Mouse (Mus musculus) lung, postnatal 10 days (tissue): ENCODE results near the gene Tmcc3.
A peak's percentile ranks its signal among the peaks of the same experiment; 100 is the strongest.

ENCODE experiments used
- DNase-seq: peaks from one replicate; pipeline ENCODE4 v3.0.0; 2021

The Tmcc3 gene

DNA sequence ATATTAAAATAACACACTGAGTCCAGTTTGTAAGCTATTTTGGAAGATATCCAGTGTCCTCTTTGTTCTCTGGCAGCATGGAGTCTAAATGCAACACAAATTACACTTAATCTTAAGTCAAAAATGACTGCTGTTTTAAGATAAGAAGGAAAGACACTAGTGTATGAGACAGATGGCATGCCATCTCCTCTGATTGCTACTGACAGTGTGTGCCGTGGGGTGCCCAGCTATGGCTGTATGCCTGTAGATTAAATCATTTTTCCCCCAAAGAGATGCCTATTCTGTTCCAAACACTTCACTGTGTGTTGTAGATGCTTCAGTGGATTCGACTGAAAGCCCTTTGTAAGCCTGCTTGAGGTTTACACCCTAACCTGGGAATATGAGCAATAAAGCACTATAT, 59.5 kb downstream of the Tmcc3 start:
- DNase-seq: no peak

DNA sequence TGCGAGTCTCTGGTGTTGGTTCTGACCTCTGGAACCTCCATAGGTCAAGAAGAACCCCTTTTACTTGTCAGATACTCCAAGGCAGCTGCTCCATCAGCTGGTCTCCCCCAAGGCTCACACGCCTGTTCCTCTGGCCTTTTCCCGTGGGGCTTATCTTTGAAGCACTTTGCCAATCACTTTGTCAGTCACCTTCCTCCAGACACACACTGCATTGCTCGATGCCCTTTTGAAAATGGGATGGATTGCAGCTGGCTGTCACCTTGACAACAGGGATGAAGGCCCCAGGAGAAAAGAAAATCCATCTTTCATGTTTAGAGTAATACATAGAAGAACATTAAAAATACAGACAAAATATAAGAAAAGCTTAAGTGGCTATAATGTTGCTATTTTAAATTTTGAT, 65.2 kb downstream of the Tmcc3 start:
- DNase-seq: no peak

DNA sequence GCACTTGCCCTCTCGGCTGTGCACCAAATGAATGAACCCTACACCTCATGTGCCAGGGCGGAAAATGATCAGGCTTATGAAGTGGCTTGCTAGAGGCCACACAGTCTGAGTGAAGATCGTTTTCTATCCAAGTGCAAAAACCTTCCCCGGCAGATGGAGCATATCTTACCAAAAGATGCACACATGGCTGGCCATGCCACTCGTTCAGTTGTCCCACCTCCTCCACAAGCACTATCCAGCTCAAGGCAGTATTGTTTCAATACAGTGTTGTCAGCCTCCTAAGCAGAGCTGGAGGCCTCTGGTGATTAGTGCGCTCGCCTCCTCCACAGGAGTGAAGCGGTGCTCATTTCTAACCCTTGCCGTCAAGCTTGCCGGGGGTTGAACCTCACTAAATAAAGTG, 66.1 kb downstream of the Tmcc3 start:
- DNase-seq: peak; percentile 20

- DNase-seq: peak; percentile 94
Measured at GRCm38 (mm10) chr10:94378383-94378782, 66.6 kb downstream of the Tmcc3 start.

GRCm38 (mm10) chr10:94380082-94380481, 68.3 kb downstream of the Tmcc3 start:
- no peak for DNase-seq

DNA sequence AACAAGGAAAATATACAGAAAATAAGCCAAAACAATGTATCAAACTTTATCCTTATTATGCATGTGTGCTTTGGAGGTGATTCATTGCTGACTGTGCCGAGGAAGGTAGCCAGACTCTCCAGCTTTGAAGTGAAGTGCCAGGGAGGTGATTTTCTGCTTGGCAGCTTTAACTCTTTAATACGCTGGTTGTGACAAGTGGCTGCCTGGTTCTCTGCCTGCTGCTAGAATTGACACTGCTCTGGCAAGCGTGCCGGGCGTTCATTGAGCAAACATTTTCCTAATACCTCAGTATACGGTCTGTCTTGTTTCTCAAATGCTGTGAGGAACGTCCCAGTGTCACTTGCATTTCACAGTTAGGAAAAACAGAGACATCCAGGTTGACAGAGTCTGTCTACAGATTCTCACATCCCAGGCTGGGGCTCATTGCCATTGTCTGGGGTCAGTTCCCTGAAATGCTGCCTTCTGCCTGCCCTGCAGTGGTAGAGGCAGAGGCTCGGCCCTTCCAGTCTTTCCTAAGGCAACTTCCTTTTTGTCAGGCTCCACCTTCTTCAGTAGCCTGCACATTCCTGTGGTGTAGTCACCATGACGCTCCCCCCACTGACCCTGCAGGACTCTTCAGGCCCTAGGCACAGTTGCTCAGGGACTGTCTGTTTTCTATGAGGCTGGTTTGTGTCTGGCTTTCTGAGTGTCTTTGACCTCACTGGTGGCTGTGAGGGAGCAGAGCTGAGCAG, 69.1 kb downstream of the Tmcc3 start:
- DNase-seq: peak; percentile 69

DNA sequence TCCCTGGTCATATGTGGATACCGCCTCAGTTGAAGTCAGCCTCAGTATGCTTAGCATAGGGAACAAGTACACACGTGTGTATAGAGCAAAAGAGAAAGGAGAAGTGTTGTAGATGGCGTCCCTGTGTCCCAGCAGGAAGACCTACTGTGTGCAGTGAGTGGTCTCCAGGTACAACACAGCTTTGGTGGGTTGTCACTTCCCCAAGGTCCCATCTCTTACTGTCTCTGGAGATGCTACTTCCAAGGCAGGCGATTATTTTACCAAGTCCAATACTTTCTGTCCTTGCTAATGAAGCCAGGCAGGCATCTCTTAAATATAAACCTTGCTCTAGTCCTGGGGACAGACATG, 69.6 kb downstream of the Tmcc3 start:
- no peak for DNase-seq

- DNase-seq: no peak
Measured at GRCm38 (mm10) chr10:94382618-94383017, 70.9 kb downstream of the Tmcc3 start.

DNA sequence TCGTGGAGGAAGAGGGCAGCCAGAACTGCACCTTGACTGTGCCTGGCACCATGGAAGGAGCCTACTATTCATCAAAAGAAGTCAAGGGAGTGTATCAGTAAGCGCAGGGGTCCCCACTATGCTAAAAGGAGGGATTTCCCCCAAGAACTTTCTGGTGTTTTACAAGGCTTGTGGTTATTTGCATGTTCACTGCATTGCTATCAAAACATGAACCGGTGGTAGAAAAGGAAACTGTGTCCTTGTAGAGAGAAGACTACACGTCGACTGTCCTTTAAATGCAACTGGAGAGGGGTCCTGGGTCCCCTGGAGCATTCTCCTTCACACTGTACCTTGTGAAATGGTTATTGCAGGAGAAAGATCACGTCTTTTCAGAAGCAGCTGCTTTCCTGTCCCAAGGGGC, 71.8 kb downstream of the Tmcc3 start:
- no peak for DNase-seq

- DNase-seq: no peak
Measured at GRCm38 (mm10) chr10:94389219-94389618, 77.5 kb downstream of the Tmcc3 start.

DNA sequence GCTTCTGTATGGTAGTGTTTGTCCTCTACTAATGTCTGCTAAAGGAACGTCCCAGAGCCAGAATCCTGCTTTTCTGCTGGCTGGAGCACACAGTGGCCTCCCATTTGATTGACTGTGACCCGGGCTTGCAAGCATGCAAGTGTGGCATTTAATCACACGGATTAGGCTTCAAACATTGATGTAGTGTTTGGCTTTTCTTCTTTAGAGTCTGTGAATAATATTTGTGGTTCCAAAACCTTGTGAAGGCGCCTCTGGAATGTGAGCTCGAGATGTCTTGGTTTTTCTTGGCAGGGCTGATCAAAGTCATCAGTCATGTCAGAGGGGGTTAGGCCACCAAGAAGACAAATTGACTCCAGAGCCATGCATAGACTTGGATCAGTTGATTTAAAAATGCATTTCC, 79.3 kb downstream of the Tmcc3 start:
- DNase-seq: peak; percentile 73

- DNase-seq: no peak
Measured at GRCm38 (mm10) chr10:94394286-94394685, 82.5 kb downstream of the Tmcc3 start.

DNA sequence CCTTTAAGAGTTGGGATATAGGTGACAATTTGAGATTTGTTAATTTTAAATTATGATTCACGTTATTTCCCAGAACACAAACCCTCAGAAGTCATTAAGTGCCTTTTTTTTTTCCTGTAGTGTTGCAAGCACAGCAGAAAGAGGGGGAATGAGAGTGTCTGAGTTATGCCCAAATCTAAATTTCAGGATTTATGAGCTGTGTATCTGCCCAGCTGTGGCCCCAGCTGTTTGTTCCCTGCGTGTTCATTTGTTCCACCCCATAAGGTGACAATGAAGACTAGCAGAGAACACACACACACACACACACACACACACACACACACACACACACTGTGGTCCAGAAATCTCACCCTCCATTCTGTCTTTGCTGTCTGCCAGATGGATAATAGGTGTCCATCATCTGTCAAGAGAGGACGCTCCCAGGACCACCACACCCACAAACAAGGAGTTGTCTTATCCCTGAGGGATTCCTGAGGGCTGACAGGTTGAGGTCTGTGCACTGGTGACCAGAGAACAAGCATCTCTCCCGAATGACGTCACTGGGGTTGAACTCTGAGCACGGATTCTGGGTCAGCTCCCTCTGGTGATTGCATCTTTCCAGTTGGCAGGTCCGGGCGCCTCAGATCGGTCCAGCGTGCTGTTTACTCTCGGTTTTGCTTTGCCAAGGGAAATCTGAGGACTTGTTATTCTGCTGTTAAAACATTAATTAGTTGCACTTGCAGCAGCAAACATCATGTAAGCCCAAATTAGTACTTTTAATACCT, 86.3 kb downstream of the Tmcc3 start:
- peak; percentile 78 for DNase-seq

DNA sequence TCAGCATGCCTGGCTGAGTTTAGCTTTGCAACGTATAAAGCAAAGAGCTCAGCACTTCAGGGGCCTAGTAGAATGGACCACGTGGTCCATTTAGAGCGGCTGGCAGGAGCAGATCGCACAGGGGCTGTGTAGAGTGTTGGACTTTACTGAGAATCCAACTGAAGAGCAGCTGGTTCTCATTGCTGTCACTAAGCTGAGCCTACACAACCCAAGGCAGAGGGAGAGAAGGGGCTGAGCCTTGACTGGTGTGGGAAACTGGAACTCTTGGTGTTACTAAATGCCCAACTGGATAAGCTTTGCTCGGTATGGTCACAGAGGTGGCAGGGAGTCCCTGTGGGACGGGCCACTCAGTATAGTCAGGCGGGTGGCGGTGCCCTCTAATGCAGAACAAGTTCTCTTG, 89.1 kb downstream of the Tmcc3 start:
- DNase-seq: peak; percentile 64

GRCm38 (mm10) chr10:94405456-94405855, 93.7 kb downstream of the Tmcc3 start:
- DNase-seq: peak; percentile 47

DNA sequence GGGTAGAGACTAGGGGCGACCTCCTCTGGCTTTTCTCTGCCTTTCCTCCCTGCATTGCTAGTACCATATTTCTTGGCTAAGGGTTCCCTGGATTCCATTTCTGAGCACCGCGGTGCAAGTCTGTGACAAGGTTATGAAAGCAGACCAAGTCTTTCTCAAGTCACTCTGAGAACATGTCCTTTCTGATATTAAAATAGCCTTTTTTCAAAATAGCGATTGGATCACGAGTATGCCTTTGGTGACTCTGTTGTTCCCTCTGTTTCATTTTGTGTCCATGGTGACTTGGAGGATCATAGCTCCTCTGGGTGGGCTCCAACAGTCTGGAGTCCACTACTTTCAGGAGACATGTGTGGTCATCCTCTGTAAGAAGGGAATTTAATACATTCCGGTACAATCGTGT, 95.1 kb downstream of the Tmcc3 start:
- DNase-seq: peak; percentile 29

DNA sequence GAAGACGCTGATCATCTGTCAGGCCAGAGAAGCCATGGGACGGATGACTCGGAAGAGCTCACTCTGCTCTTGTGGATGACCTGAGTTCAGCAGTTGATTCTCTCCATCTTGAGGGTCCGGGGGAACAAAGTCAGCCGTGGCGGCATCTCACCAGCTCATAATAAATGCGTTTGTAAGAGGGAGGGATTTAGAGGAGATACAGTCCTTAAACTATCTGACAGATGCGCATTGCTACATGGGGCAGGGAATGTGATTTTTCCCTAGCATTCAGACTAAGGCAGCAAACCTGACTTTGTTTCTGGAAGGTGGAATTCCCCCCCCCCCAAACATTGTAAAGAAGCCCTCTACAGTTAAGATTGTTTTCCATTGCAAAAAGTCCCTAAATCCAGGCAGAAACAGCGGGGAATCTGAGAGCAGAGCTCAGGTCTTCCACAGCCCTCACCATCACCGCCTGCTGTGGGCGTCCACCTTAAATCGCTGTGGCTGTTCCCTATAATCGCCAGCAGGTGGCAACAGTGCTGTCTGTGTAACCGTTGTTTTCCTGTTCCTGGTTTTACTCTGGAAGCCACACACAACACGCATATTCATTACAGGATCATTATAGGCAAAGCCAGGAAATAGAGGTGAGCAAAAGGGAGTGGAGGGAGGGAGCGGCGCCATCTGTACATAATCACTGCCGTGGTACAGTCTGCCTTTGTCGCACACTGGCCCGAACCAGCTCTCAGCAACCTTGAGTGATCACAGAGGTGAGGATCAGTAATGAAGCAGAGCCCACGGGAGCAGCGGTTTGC, 96.8 kb downstream of the Tmcc3 start:
- DNase-seq: peak; percentile 87

- no peak for DNase-seq
Measured at GRCm38 (mm10) chr10:94409661-94410060, 97.9 kb downstream of the Tmcc3 start.

GRCm38 (mm10) chr10:94411594-94411993, 99.8 kb downstream of the Tmcc3 start:
- DNase-seq: no peak

DNA sequence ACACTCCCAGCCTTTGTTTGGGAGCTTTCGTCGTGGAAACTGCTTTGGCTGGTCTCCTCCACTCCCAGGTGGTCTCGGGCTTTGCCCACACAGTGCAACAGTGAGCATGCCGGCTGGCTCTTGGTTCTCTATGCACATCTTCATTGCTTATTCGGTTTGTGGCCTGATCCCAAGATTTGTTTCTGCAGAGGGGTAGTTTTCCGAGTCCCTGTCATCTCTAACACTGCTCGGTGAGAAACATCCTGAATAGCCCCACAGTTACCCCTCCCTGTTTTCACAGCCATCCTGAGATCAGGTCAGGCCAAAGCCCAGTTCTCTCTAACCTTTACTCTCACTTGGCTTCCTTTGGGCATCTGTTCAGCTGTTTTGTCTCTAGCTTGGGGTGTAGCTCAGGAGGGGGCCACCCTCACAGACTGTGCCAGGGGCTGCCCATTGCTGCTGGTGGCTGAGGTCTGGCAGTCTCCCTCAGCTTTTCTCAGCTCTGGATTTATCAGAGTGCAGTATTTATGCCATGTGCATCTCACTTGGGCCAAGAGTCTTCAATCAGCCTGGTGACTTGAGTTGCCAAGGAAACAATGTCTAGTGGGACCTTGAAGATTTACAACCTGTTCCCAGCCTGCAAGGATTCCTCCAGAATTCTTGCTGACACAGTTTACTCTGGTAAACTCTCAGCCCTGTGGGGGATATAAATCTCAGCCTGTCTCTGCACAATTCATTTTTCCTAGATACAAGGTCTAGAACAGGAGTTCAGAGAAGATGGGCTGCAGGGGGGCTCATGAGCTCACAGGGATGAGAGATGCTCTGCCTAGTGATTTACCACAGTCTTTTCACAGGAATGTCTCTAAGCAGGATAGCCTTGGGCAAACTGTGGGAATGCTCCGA, 102.3 kb downstream of the Tmcc3 start:
- DNase-seq: peak; percentile 46

DNA sequence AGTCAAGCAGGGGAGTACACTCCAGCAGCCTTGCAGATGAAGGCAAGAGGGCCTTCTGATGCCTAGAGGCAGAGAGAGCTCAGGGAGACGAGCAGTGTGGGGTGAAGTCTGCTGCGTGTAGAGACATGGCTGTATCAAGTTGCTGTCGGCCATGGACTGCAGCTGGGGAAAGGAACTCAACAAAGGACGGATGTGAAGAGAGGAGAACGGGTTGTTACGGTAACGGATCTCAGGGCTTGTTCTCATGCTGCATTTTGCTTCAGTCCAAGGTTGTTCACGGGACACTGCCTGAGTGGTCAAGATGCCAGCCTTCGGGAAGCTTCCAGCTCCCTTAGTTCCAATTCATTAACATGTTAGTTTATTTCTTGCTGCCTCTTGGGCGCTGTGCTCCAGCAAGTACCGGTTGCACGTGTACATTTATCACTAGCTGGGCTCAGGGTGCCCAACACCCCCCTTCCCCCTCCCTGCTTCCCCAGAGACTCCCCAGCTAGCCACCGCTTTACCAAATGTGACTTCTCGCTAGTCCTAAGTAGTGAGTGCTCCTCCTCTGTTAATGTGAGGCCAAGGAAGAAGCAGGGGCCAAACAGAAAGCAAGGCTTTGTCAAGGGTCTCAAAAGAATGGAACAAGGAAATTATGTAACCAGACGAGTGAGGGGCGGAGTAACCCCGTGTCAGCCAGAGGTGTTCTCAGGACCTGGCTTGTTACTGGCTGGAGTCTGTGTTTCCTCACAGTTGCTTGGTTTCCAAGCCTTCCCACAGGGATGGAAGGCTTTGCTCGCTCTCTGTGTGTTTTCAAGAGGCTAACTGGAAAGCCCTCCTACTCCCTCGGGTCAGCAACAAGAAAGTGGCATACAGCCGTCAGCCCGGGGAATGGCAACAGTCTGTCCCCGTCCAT, 104.4 kb downstream of the Tmcc3 start:
- DNase-seq: peak; percentile 68

DNA sequence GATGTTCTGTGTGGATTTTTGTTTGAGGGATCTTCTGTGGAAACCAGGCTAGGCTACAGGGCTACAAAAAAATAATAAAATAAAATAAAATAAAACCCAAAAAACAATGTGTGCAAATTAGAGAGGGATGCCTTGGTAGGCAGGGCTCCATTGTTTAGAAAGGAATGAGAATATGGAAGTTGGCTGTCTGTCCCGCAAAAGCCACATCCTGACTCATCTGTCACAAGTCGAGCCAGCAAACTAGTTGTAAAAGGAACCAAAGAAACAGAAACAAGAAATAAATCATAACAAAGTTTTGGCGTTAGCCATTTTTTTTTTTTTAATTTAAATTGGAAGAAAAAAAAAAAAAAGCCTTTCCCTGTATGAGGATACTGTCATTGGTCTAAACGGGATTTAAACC, 105.9 kb downstream of the Tmcc3 start:
- DNase-seq: peak; percentile 50
